Mouse (Mus musculus): ENCODE data around the gene Fbxw21.

DNA sequence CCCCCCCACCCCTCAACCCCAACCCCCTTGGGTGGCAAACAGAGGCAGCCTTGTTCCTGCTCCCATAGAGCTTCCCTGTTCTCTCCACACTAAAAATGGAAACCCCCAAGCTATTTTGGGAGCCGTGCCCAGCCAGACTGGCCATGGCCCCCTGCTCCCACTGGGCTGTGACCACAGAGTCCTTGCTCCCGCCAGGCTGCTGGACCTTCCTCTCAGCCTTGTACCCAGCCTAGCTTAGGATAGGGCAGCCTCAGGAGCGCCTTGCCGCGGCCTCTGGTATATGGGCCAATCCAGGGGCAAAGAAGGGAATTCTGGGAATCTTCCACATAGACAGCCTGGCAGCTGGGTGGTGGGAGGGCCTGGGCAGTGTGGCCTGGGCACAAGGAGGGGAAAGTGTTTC is 64.0 kb downstream of the Fbxw21 start:
- no peak for TF ChIP-seq NRF1 (IDR thresholded peaks at IDR 0.05; ENCODE audit: low read depth, low read length)
- no peak for TF ChIP-seq CTCF (conservative IDR thresholded peaks at IDR 0.05 in 1 of 2, IDR thresholded peaks at IDR 0.05 in 1 of 2; ENCODE audit: low read depth in 2 of 2, low read length in 2 of 2)
- no peak for TF ChIP-seq JUND (conservative IDR thresholded peaks at IDR 0.05; ENCODE audit: low read depth, low read length)
- TF ChIP-seq NELFE (IDR thresholded peaks at IDR 0.05; ENCODE audit: low read depth, low read length), result no peak
- no peak for TF ChIP-seq KAT2A (IDR thresholded peaks at IDR 0.05; ENCODE audit: insufficient replicate concordance, low read length)
- no peak for TF ChIP-seq ETS1 (conservative IDR thresholded peaks at IDR 0.05; ENCODE audit: low read depth, low read length)
- no peak for TF ChIP-seq POLR2A (IDR thresholded peaks at IDR 0.05; ENCODE audit: low read depth, low read length)
- TF ChIP-seq MXI1 (IDR thresholded peaks at IDR 0.05; ENCODE audit: low read depth, low read length), result no peak
- no peak for TF ChIP-seq POLR2AphosphoS2 (IDR thresholded peaks at IDR 0.05; ENCODE audit: low read depth, low read length)

Data from CH12.LX (cell line).